Mouse (Mus musculus): Measurements from ENCODE around the gene Frmd8.

Gene Frmd8

GRCm38 (mm10) chr19:5848826-5849672 is 26.0 kb downstream of the Frmd8 start:
- DNase-seq, result peak; percentile 44 to 62

DNA sequence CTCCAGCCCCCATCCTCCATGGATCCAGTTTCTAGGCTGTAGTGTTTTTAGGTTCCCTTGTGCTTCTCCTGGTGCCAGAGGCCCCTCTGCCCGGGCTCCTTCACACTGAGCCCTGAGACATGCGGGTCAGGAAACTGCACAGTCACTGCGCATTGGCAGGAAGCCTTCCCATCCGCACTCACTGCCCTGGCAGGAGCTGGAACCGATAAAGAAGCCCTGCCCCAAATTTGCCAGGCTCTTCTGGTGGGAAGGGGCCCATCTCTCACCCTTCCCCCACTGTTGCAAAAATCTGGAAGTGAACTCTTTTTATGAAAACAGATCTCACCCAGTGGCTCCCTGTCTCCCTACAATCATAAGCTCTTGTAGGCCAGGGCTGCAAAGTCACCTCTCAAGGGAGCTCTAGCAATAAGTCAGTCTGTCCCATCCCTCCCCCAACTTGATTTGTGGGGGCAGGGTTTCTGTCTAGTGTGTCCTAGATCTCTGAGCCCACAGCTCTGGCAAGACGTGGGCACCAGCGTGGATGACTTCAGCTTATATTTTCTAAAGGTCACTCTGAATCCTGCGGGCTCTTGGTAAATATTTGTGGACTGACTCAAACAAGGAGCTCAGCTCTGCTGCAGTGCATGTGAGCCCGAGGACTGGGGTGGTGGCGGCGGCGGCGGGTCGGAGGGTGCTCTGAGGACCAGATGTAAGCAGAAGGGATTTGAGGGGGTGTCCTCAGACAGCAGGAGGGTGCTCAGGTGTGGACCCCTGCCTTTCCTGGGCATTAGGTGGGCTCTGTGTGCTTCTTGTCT is 26.8 kb downstream of the Frmd8 start:
- peak; percentile 64 to 75 for DNase-seq

DNA sequence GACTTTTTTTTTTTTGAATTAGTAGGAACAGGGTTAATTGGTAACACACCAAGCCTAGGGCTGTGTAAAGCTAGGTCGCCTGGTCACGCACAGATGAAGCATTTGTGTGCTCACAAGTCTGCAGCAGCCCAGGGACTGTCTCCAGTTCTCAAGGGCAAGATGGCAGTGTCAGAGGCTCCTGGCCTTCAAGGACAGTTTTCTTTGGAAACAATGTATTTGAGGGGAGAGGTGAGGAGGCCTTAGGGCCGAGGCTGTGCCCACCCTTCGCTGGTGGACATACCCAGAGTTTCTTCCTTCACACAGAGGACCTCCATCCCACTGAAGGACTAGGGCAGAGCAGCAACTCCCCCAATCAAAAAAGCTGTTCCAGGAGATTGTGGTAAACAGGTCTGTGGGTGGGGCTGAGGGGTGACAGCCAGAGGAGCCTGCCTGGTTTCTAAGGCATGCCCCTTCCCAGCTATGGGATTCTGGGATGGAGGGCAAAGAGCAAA is 27.7 kb downstream of the Frmd8 start:
- peak; percentile 52 to 71 for DNase-seq

- DNase-seq, result peak; percentile 84 to 91
These were observed 28.3 kb downstream of the Frmd8 start for GRCm38 (mm10) chr19:5846557-5847305.

GRCm38 (mm10) chr19:5846154-5846553 is 28.9 kb downstream of the Frmd8 start:
- peak in 1 of 2 experiments; percentile 64 for DNase-seq

DNA sequence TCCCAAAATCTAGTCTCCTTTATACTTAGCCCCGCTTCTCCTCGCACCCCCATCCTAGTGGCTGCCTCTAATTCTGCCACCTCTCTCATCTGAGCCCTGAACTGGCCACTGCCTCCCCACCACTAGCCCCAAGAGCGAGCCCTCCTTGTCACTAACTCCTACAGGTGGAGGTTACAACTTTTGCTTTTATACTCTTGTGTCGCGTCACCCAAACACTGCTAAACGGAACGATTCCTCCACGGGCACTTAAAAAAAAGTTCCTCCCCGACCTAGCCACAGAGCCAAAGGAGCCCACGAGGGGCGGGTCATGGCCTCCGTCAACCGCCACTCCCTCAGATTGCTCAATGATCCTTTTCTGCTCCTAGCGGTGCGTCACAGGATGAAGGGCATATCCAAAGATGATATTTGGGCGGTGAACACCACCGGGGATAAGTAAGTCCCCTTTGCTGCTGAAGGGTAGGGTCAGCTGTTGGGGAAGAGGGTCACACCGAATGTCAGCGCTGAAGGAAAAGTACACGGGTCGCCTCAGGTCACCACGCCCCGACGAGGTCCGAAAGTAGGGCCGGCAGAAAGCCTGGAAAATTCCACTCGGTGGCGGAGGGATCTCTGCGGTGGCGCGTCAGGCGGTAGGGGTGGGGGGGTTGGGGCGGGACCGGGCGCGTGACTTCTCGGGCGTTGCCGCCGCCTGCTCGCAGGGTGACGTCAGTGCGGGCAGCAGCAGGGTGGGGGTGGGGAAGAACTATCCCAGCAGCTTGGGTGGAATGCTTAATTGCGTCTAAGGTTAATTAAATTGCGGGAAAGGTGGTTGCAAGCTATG is 29.5 kb downstream of the Frmd8 start:
- peak; percentile 96 to 98 for DNase-seq

DNA sequence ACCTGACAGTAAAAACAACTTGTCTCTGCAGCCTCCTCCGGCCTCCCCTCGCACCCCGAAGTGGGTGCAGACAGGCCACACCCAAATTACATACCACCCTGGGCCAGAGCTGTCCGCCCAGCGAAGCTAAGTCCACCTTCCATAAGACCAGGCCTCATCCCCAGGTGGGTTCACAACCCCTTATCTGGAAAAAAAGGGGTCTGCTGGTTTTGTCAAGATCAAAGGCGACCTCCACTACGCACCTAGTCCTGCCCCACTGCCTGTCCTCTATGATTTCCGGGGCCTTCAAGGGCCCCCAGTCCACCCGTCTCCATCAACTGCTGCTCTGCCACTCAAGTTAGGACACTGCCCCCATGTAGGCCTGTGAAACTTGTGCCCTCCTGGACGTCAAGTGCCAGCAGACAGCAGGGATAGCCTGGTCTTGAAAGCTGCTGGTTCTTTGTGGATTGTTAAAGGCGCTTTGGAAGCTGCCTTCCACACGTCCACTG is 30.2 kb downstream of the Frmd8 start:
- DNase-seq, result no peak

- DNase-seq, result peak in 1 of 2 experiments; percentile 66
These were observed 31.0 kb downstream of the Frmd8 start for GRCm38 (mm10) chr19:5843781-5844691.

- DNase-seq, result no peak
These were observed 32.0 kb downstream of the Frmd8 start for GRCm38 (mm10) chr19:5842785-5843730.

GRCm38 (mm10) chr19:5841999-5842784 is 32.9 kb downstream of the Frmd8 start:
- DNase-seq, result no peak

- DNase-seq, result no peak
These were observed 33.6 kb downstream of the Frmd8 start for GRCm38 (mm10) chr19:5841389-5841946.

- no peak for DNase-seq
These were observed 34.1 kb downstream of the Frmd8 start for GRCm38 (mm10) chr19:5840890-5841388.

DNA sequence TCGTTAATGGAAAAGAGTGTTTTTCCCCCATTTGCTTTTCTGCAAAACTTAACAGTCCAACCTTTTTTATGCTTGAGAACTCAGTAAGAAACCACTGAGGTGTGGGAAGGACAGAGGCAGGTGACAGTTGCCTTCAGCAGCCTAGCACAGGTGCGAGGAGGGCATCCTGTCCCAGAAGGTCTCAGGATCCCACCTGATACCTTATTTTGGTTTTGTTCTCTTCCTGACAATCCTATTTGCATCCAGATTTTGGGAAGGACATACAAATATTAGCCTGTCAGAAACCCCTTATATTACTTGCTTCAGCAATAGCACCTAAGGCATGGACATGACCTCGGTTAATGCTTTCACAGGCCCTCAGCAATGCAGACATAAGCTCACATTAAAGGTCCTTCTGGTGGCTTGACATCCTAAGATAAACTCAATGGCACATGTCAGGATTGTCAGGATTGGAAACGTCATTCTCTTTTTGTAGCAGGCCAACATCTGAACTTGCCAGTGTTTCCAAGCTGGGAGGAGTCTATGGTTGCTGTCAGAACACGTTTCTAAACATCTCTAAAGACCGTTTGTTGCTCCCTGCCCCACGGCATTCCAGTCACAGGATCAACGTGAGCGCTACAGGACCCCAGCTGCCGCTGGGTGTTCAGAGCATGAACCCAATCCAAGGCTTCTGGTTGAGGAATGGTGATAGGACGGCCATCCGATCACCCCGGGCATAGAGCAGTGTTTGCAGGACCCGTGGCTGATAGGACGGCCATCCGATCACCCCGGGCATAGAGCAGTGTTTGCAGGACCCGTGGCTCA is 34.8 kb downstream of the Frmd8 start:
- no peak for DNase-seq

- DNase-seq, result peak in 1 of 2 experiments; percentile 32
These were observed 35.6 kb downstream of the Frmd8 start for GRCm38 (mm10) chr19:5839317-5840085.

GRCm38 (mm10) chr19:5838892-5839165 is 36.2 kb downstream of the Frmd8 start:
- no peak for DNase-seq

- peak in 1 of 2 experiments; percentile 10 for DNase-seq
These were observed 36.8 kb downstream of the Frmd8 start for GRCm38 (mm10) chr19:5838136-5838891.
